Mouse (Mus musculus): Measurements from ENCODE around the gene Wdr95. TPM values are rescaled to one million over a fixed set of nuclear protein-coding genes. Genes with fewer than 3 reads are reported as not detected.
A peak's percentile ranks its signal among the peaks of the same experiment; 100 is the strongest.

Wdr95 gene
- total and polyA plus RNA-seq, 3 experiments, result not detected

DNA sequence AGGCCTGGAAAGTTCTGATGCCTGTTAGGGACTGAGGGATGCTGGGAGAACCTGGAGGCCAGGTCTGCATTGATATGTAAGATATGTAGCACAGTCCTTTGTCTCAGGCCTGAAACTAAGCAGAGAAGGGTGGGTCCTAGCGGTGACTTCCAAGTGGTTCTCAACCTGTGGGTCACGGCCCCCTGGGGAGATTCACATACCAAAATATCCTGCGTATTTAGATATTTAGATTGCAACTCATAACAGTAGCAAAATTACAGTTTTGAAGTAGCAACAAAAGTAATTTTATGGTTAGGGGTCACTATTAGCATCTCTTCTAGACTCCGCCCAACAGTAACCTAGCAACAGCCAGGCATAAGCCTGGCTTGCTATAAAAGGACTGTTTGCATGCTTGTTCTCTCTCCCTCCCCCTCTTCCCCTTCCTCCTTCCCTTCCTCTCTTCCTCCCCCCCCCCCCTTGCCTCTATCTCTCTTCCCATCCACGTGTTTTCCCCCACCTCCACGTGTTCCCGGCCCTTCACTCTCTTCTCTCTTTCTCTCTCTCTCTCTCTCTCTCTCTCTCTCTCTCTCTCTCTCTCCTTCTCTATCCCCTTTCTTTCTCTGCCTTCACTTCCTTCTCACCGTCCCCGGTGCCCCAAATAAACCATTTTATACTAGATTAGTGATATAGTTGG lies 130.4 kb downstream of the Wdr95 start:
- Histone ChIP-seq H3K79me2 (ENCODE audit: control insufficient read depth, insufficient read depth, low read length, poor library complexity) (no peaks in the 10 kb centered on the region), H3K4me3 (ENCODE audit: control insufficient read depth in 1 of 2, insufficient read depth in 1 of 2, low read depth in 2 of 2, low read length in 2 of 2) (peak overlapping the region; percentile 12 to 47; a peak in 3 of 4 replicates), H3K36me3 (ENCODE audit: control insufficient read depth in 1 of 2, insufficient read depth in 2 of 2, low read length in 2 of 2) (peaks cover 0 to 12% of the 10 kb centered on the region in 2 experiments; a peak in 2 of 4 replicates), H3K9ac (ENCODE audit: control insufficient read depth, low read depth, low read length, poor library complexity, severe bottlenecking) (peak overlapping the region; percentile 57), H3K9me3 (replicated peaks; ENCODE audit: insufficient read depth, low read length) (no peaks in the 10 kb centered on the region), H3K4me1 (ENCODE audit: control insufficient read depth in 1 of 2, insufficient read depth in 2 of 2, low read length in 2 of 2) (peaks cover 2 to 16% of the 10 kb centered on the region in 2 experiments; a peak in 3 of 4 replicates), H3K27me3 (ENCODE audit: control insufficient read depth in 1 of 2, insufficient read depth in 2 of 2, low read length in 2 of 2) (no peaks in the 10 kb centered on the region), H3K27ac (ENCODE audit: control insufficient read depth, low read depth, low read length) (peak overlapping the region; percentile 55)
- TF ChIP-seq MXI1 (IDR thresholded peaks at IDR 0.05; ENCODE audit: low read depth, low read length) (peak; percentile 51; the same call in 1 of the 2 replicates), JUND (IDR thresholded peaks at IDR 0.05; ENCODE audit: low read depth, low read length) (peak; percentile 37; the same call in 1 of the 2 replicates), NRF1 (IDR thresholded peaks at IDR 0.05; ENCODE audit: insufficient read depth, low read depth, low read length, poor library complexity, severe bottlenecking) (no peak), MYC (IDR thresholded peaks at IDR 0.05; ENCODE audit: low read depth, low read length) (peak; percentile 68; the same call in 1 of the 2 replicates)
- DNase-seq (ENCODE audit: low read depth, low spot score), result peak; percentile 62

GRCm38 (mm10) chr5:149659414-149659780 lies 130.9 kb downstream of the Wdr95 start:
- H3K27ac ChIP-seq (ENCODE audit: control insufficient read depth, low read depth, low read length), result peak overlapping the region; percentile 55
- no peaks in the 10 kb centered on the region for H3K9me3 ChIP-seq (replicated peaks; ENCODE audit: insufficient read depth, low read length)
- peaks cover 0 to 12% of the 10 kb centered on the region in 2 experiments; a peak in 2 of 4 replicates for H3K36me3 ChIP-seq (ENCODE audit: control insufficient read depth in 1 of 2, insufficient read depth in 2 of 2, low read length in 2 of 2)
- DNase-seq (ENCODE audit: low read depth, low spot score), result peak; percentile 66
- H3K4me1 ChIP-seq (ENCODE audit: control insufficient read depth in 1 of 2, insufficient read depth in 2 of 2, low read length in 2 of 2), result peaks cover 2 to 16% of the 10 kb centered on the region in 2 experiments; a peak in 3 of 4 replicates
- peak overlapping the region; percentile 12 to 47; a peak in 3 of 4 replicates for H3K4me3 ChIP-seq (ENCODE audit: control insufficient read depth in 1 of 2, insufficient read depth in 1 of 2, low read depth in 2 of 2, low read length in 2 of 2)
- TF ChIP-seq TAL1 (IDR thresholded peaks at IDR 0.05; ENCODE audit: low read length) (0 out of 2 replicates have a peak, but pooled peaks have one; percentile 7), CHD1 (IDR thresholded peaks at IDR 0.05; ENCODE audit: low read depth, low read length) (no peak), MAFK (IDR thresholded peaks at IDR 0.05; ENCODE audit: borderline replicate concordance, low read depth, low read length) (no peak), ZMIZ1 (IDR thresholded peaks at IDR 0.05; ENCODE audit: low read depth, low read length) (no peak), EP300 (IDR thresholded peaks at IDR 0.05; ENCODE audit: low read depth in 1 of 2, low read length in 2 of 2) (peak in 1 of 2 experiments; percentile 39; a peak in 2 of 4 replicates), MAX (IDR thresholded peaks at IDR 0.05; ENCODE audit: low read length) (no peak), POLR2A (IDR thresholded peaks at IDR 0.05; ENCODE audit: control insufficient read depth in 1 of 2, insufficient read depth in 1 of 2, low read depth in 1 of 2, low read length in 2 of 2, poor library complexity in 1 of 2) (no peak)
- H3K9ac ChIP-seq (ENCODE audit: control insufficient read depth, low read depth, low read length, poor library complexity, severe bottlenecking), result peak overlapping the region; percentile 57
- H3K27me3 ChIP-seq (ENCODE audit: control insufficient read depth in 1 of 2, insufficient read depth in 2 of 2, low read length in 2 of 2), result no peaks in the 10 kb centered on the region
- H3K79me2 ChIP-seq (ENCODE audit: control insufficient read depth, insufficient read depth, low read length, poor library complexity), result no peaks in the 10 kb centered on the region

GRCm38 (mm10) chr5:149661428-149661827 lies 132.9 kb downstream of the Wdr95 start:
- Histone ChIP-seq H3K27me3 (ENCODE audit: control insufficient read depth in 1 of 2, insufficient read depth in 2 of 2, low read length in 2 of 2) (no peaks in the 10 kb centered on the region), H3K9ac (ENCODE audit: control insufficient read depth, low read depth, low read length, poor library complexity, severe bottlenecking) (no peak overlapping the region), H3K36me3 (ENCODE audit: control insufficient read depth in 1 of 2, insufficient read depth in 2 of 2, low read length in 2 of 2) (peaks cover 0 to 15% of the 10 kb centered on the region in 2 experiments; a peak in 2 of 4 replicates), H3K9me3 (replicated peaks; ENCODE audit: insufficient read depth, low read length) (no peaks in the 10 kb centered on the region), H3K79me2 (ENCODE audit: control insufficient read depth, insufficient read depth, low read length, poor library complexity) (no peaks in the 10 kb centered on the region), H3K27ac (ENCODE audit: control insufficient read depth, low read depth, low read length) (no peak overlapping the region), H3K4me1 (ENCODE audit: control insufficient read depth in 1 of 2, insufficient read depth in 2 of 2, low read length in 2 of 2) (peaks cover 2 to 21% of the 10 kb centered on the region in 2 experiments; a peak in 3 of 4 replicates), H3K4me3 (ENCODE audit: control insufficient read depth in 1 of 2, insufficient read depth in 1 of 2, low read depth in 2 of 2, low read length in 2 of 2) (no peak overlapping the region)
- TF ChIP-seq CHD1 (IDR thresholded peaks at IDR 0.05; ENCODE audit: low read depth, low read length), result no peak
- no peak for TF ChIP-seq HCFC1 (IDR thresholded peaks at IDR 0.05; ENCODE audit: low read depth, low read length)
- no peak for TF ChIP-seq CHD2 (IDR thresholded peaks at IDR 0.05; ENCODE audit: low read length)
- no peak for TF ChIP-seq EP300 (IDR thresholded peaks at IDR 0.05; ENCODE audit: low read depth in 1 of 2, low read length in 2 of 2)
- TF ChIP-seq CTCF (IDR thresholded peaks at IDR 0.05 in 2 of 3, conservative IDR thresholded peaks at IDR 0.05 in 1 of 3; ENCODE audit: control insufficient read depth in 1 of 3, insufficient read depth in 1 of 3, low read depth in 2 of 3, low read length in 3 of 3, poor library complexity in 1 of 3, severe bottlenecking in 1 of 3), result peak; percentile 42 to 52 (median 43)
- no peak for DNase-seq (ENCODE audit: low read depth, low spot score)

All from MEL (cell line).